Mouse (Mus musculus): ENCODE measurements around the gene Serpinb9b. TPM values are rescaled to one million over a fixed set of nuclear protein-coding genes. Genes with fewer than 3 reads are reported as not detected.
A peak's percentile ranks its signal among the peaks of the same experiment; 100 is the strongest.

The Serpinb9b gene
- polyA plus RNA-seq, 1 experiment from 2014 or later = 0.50 TPM

- WGBS = 89% methylated on average over 4 of the region's 4 CpGs
- H3K9me3 ChIP-seq (replicated peaks) = no peaks in the 10 kb centered on the region
- no peaks in the 10 kb centered on the region for H3K4me1 ChIP-seq
- H3K4me3 ChIP-seq (replicated peaks) = no peak overlapping the region
- no peak overlapping the region for H3K4me2 ChIP-seq
- no peak for ATAC-seq (ENCODE audit: low FRiP score)
- H3K27ac ChIP-seq (replicated peaks) = no peak overlapping the region
- no peaks in the 10 kb centered on the region for H3K27me3 ChIP-seq (replicated peaks)
- H3K36me3 ChIP-seq = no peaks in the 10 kb centered on the region
- no peak overlapping the region for H3K9ac ChIP-seq (replicated peaks)
Observed at GRCm38 (mm10) chr13:33048187-33048586, 21.0 kb downstream of the Serpinb9b start.

- no peak for ATAC-seq (ENCODE audit: low FRiP score)
Observed at GRCm38 (mm10) chr13:33051697-33052096, 24.5 kb downstream of the Serpinb9b start.

DNA sequence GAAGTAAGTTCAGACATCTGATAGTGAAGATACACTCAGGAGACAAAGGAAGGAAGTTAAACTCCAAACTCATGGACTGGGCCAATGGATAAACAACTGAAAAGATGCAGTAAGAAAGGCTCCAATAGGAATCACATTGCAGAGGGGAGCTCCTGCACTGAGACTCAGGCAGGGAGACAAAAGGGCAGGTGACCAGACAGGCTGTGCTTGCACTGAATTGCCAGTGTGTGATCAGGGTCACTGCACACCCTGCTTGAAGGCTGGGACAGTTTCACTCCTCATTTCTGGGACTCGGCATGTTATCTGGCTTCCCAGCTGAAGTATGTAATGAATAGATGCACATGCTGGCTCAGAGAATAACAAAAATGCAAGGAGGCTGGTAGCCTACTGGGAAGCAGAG lies 35.8 kb downstream of the Serpinb9b start:
- Histone ChIP-seq H3K27ac (replicated peaks) (no peak overlapping the region), H3K4me1 (no peaks in the 10 kb centered on the region), H3K27me3 (replicated peaks) (no peaks in the 10 kb centered on the region), H3K36me3 (no peaks in the 10 kb centered on the region), H3K4me2 (no peak overlapping the region), H3K9ac (replicated peaks) (no peak overlapping the region), H3K9me3 (replicated peaks) (no peaks in the 10 kb centered on the region), H3K4me3 (replicated peaks) (no peak overlapping the region)
- WGBS = 86% methylated on average over 1 of the region's 1 CpGs
- ATAC-seq (ENCODE audit: low FRiP score) = no peak

More at GRCm38 (mm10) chr13:33051697-33052096, 24.5 kb downstream of the Serpinb9b start:
- no peaks in the 10 kb centered on the region for H3K4me1 ChIP-seq
- 84% methylated on average over 3 of the region's 3 CpGs for WGBS
- no peak overlapping the region for H3K9ac ChIP-seq (replicated peaks)
- no peak overlapping the region for H3K4me2 ChIP-seq
- H3K4me3 ChIP-seq (replicated peaks) = no peak overlapping the region
- no peak overlapping the region for H3K27ac ChIP-seq (replicated peaks)
- H3K36me3 ChIP-seq = no peaks in the 10 kb centered on the region
- no peaks in the 10 kb centered on the region for H3K27me3 ChIP-seq (replicated peaks)
- no peaks in the 10 kb centered on the region for H3K9me3 ChIP-seq (replicated peaks)

- H3K4me1 ChIP-seq = no peaks in the 10 kb centered on the region
- no peaks in the 10 kb centered on the region for H3K27me3 ChIP-seq (replicated peaks)
- 76% methylated on average over 1 of the region's 1 CpGs for WGBS
- no peak overlapping the region for H3K9ac ChIP-seq (replicated peaks)
- H3K4me2 ChIP-seq = no peak overlapping the region
- ATAC-seq (ENCODE audit: low FRiP score) = no peak
- H3K27ac ChIP-seq (replicated peaks) = no peak overlapping the region
- H3K9me3 ChIP-seq (replicated peaks) = no peaks in the 10 kb centered on the region
- no peak overlapping the region for H3K4me3 ChIP-seq (replicated peaks)
- no peaks in the 10 kb centered on the region for H3K36me3 ChIP-seq
Observed at GRCm38 (mm10) chr13:33067387-33067977, 40.3 kb downstream of the Serpinb9b start.

DNA sequence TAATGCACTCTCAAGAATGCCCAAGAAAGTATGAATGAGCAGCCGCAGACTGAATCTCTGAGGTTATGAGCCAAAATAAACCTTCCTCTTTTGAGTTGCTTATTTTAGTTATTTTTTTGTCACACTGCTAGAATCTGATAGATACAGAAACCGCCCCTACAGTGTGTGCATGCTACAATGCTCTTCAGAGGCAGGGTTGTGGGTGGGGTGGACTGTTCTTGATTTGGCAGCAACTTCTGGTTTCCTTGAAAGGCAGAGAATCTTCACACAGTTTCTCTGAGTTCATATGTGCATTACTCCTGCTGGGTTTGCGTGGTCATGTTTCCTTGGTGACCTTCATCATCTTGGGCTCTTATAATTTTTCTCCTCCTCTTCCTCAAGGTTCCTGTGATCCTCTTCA lies 40.9 kb downstream of the Serpinb9b start:
- no peak for ATAC-seq (ENCODE audit: low FRiP score)
- no peak overlapping the region for H3K27ac ChIP-seq (replicated peaks)
- no peaks in the 10 kb centered on the region for H3K4me1 ChIP-seq
- no peaks in the 10 kb centered on the region for H3K9me3 ChIP-seq (replicated peaks)
- no peaks in the 10 kb centered on the region for H3K27me3 ChIP-seq (replicated peaks)
- no peak overlapping the region for H3K4me2 ChIP-seq
- H3K9ac ChIP-seq (replicated peaks) = no peak overlapping the region
- no peaks in the 10 kb centered on the region for H3K36me3 ChIP-seq
- 91% methylated on average over 3 of the region's 3 CpGs for whole genome bisulfite sequencing
- H3K4me3 ChIP-seq (replicated peaks) = no peak overlapping the region

GRCm38 (mm10) chr13:33071776-33072175 lies 44.6 kb downstream of the Serpinb9b start:
- Histone ChIP-seq H3K9ac (replicated peaks) (no peak overlapping the region), H3K4me3 (replicated peaks) (no peak overlapping the region), H3K36me3 (no peaks in the 10 kb centered on the region), H3K4me2 (no peak overlapping the region), H3K4me1 (no peaks in the 10 kb centered on the region), H3K27ac (replicated peaks) (no peak overlapping the region), H3K27me3 (replicated peaks) (no peaks in the 10 kb centered on the region), H3K9me3 (replicated peaks) (no peaks in the 10 kb centered on the region)
- ATAC-seq (ENCODE audit: low FRiP score) = no peak
- 82% methylated on average over 5 of the region's 5 CpGs for WGBS

GRCm38 (mm10) chr13:33074029-33074428 lies 46.8 kb downstream of the Serpinb9b start:
- no peak overlapping the region for H3K4me2 ChIP-seq
- H3K27ac ChIP-seq (replicated peaks) = no peak overlapping the region
- H3K36me3 ChIP-seq = no peaks in the 10 kb centered on the region
- no peaks in the 10 kb centered on the region for H3K9me3 ChIP-seq (replicated peaks)
- H3K9ac ChIP-seq (replicated peaks) = no peak overlapping the region
- no peak for ATAC-seq (ENCODE audit: low FRiP score)
- H3K4me1 ChIP-seq = no peaks in the 10 kb centered on the region
- H3K27me3 ChIP-seq (replicated peaks) = no peaks in the 10 kb centered on the region
- H3K4me3 ChIP-seq (replicated peaks) = no peak overlapping the region

GRCm38 (mm10) chr13:33076247-33076646 lies 49.0 kb downstream of the Serpinb9b start:
- no peaks in the 10 kb centered on the region for H3K27me3 ChIP-seq (replicated peaks)
- H3K27ac ChIP-seq (replicated peaks) = no peak overlapping the region
- ATAC-seq (ENCODE audit: low FRiP score) = no peak
- WGBS = 85% methylated on average over 3 of the region's 3 CpGs
- H3K36me3 ChIP-seq = no peaks in the 10 kb centered on the region
- H3K4me2 ChIP-seq = no peak overlapping the region
- H3K9ac ChIP-seq (replicated peaks) = no peak overlapping the region
- no peaks in the 10 kb centered on the region for H3K9me3 ChIP-seq (replicated peaks)
- no peaks in the 10 kb centered on the region for H3K4me1 ChIP-seq
- H3K4me3 ChIP-seq (replicated peaks) = no peak overlapping the region

GRCm38 (mm10) chr13:33077026-33077685 lies 49.9 kb downstream of the Serpinb9b start:
- no peak overlapping the region for H3K4me2 ChIP-seq
- H3K4me1 ChIP-seq = no peaks in the 10 kb centered on the region
- no peak overlapping the region for H3K4me3 ChIP-seq (replicated peaks)
- H3K27ac ChIP-seq (replicated peaks) = no peak overlapping the region
- no peak for ATAC-seq (ENCODE audit: low FRiP score)
- no peak overlapping the region for H3K9ac ChIP-seq (replicated peaks)
- no peaks in the 10 kb centered on the region for H3K27me3 ChIP-seq (replicated peaks)
- H3K36me3 ChIP-seq = no peaks in the 10 kb centered on the region
- WGBS = 92% methylated on average over 10 of the region's 10 CpGs
- no peaks in the 10 kb centered on the region for H3K9me3 ChIP-seq (replicated peaks)

DNA sequence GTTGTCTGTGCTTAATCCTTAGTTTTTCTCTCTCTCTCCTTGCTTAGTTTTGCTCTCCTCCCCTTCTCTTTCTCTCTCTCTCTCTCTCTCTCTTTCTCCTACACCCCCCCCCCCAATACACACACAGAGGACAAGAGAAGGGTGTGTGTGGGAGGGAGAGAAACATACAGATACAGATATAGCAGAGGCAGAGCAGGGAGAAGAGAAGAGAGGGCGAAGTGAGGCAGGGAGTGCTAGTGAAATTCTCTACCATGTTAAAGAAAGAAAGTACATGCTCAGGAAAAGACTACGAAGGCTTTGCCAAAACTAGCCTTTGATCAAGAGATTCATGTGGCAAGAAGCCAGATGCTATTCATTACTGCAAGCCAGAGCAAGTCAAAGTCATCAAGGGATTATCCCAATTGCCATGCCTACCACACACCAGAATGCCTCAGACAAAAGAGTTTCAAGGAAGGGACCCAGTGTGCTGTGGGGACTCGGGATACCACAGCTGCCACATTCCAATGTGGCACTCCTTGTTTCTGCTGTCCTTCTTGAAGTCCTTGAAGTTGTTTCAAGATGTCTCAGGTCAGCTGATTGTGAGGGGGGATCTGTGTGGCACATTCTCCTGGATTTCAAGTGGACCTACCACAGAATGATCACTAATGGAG lies 51.0 kb downstream of the Serpinb9b start, which contains the start of gene Serpinb1b:
TSS of gene Serpinb1b (plus strand) at position 520 of the 650 bp plus-strand sequence.
- no peak for ATAC-seq (ENCODE audit: low FRiP score)
- Histone ChIP-seq H3K27me3 (replicated peaks) (no peaks in the 10 kb centered on the region), H3K27ac (replicated peaks) (no peak within 1 kb of the TSS), H3K9me3 (replicated peaks) (no peaks in the 10 kb centered on the region), H3K4me3 (replicated peaks) (no peak within 1 kb of the TSS), H3K36me3 (no peaks in the 10 kb centered on the region), H3K4me2 (peak within 1 kb of the TSS; percentile 34), H3K4me1 (no peaks in the 10 kb centered on the region), H3K9ac (replicated peaks) (no peak within 1 kb of the TSS)
- 64% methylated on average over 3 of the region's 3 CpGs for WGBS

- Histone ChIP-seq H3K36me3 (no peaks in the 10 kb centered on the region), H3K4me2 (peak overlapping the region; percentile 34), H3K4me3 (replicated peaks) (no peak overlapping the region), H3K27me3 (replicated peaks) (no peaks in the 10 kb centered on the region), H3K9ac (replicated peaks) (no peak overlapping the region), H3K4me1 (no peaks in the 10 kb centered on the region), H3K9me3 (replicated peaks) (no peaks in the 10 kb centered on the region), H3K27ac (replicated peaks) (no peak overlapping the region)
- 33% methylated on average over 6 of the region's 6 CpGs for WGBS
- ATAC-seq (ENCODE audit: low FRiP score) = peak; percentile 38; the same call in 1 of the 2 replicates
Observed at GRCm38 (mm10) chr13:33079391-33079790, 52.2 kb downstream of the Serpinb9b start.

- H3K9ac ChIP-seq (replicated peaks) = no peak overlapping the region
- H3K4me2 ChIP-seq = no peak overlapping the region
- no peak for ATAC-seq (ENCODE audit: low FRiP score)
- no peak overlapping the region for H3K4me3 ChIP-seq (replicated peaks)
- H3K9me3 ChIP-seq (replicated peaks) = no peaks in the 10 kb centered on the region
- H3K27me3 ChIP-seq (replicated peaks) = no peaks in the 10 kb centered on the region
- no peaks in the 10 kb centered on the region for H3K36me3 ChIP-seq
- 18% methylated on average over 3 of the region's 3 CpGs for WGBS
- no peak overlapping the region for H3K27ac ChIP-seq (replicated peaks)
- H3K4me1 ChIP-seq = peaks cover 8% of the 10 kb centered on the region
Observed at GRCm38 (mm10) chr13:33080356-33080755, 53.1 kb downstream of the Serpinb9b start.

All from neural tube, embryonic 15.5 days (tissue).